Mouse (Mus musculus) heart, adult 2 months (tissue): ENCODE data around the gene Sept11.

Experiments used
- CTCF ChIP-seq: fragments of 200-600 bp; IDR thresholded peaks from 2 replicates; pipeline ENCODE4 v1.8.1; 2022; ENCODE audit warnings: antibody characterized with exemption, mild to moderate bottlenecking, moderate library complexity
- POLR2A ChIP-seq: fragments of 200-500 bp; IDR thresholded peaks from 2 replicates; pipeline ENCODE4 v1.6.1; 2011; ENCODE audit warnings: mild to moderate bottlenecking, low read depth, low read length, control low read depth; ENCODE audit not compliant: insufficient read depth

- TF ChIP-seq CTCF (no peak), POLR2A (no peak)
These were observed 90.1 kb downstream of the Sept11 start for GRCm38 (mm10) chr5:93183311-93183710.
